Mouse (Mus musculus): ENCODE measurements around the gene Il6ra. TPM values are rescaled to one million over a fixed set of nuclear protein-coding genes. Genes with fewer than 3 reads are reported as not detected.
A peak's percentile ranks its signal among the peaks of the same experiment; 100 is the strongest.

Gene Il6ra
- polyA plus RNA-seq, 1 experiment from 2014 or later, result 1.1 TPM

DNA sequence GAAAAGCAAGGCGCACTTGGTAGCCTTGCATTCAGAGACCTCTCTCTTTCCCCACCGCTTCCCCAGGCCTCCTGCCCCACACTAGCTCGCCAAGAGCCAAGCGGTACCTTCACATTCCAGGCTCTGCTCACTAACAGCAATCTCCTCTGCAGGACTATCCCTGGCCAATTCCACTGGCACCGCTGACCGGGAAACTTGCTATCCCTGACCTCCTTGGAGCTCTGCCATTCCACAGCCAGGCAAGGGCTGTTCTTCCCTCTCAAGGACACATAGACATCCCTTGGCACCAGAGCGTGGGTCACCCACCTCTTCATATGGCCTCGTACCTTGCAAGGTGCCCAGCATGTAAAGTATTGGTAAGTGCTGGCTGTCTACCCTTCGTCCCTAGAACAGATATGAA lies 29.9 kb upstream of the Il6ra start:
- Histone ChIP-seq H3K27me3 (no peaks in the 10 kb centered on the region), H3K4me2 (no peak overlapping the region), H3K4me3 (replicated peaks) (no peak overlapping the region), H3K9me3 (replicated peaks) (no peaks in the 10 kb centered on the region), H3K4me1 (no peaks in the 10 kb centered on the region), H3K36me3 (peaks cover 97% of the 10 kb centered on the region), H3K27ac (no peak overlapping the region), H3K9ac (no peak overlapping the region)
- WGBS, result 92% methylated on average over 9 of the region's 9 CpGs
- ATAC-seq (replicated peaks; ENCODE audit: low FRiP score), result no peak

DNA sequence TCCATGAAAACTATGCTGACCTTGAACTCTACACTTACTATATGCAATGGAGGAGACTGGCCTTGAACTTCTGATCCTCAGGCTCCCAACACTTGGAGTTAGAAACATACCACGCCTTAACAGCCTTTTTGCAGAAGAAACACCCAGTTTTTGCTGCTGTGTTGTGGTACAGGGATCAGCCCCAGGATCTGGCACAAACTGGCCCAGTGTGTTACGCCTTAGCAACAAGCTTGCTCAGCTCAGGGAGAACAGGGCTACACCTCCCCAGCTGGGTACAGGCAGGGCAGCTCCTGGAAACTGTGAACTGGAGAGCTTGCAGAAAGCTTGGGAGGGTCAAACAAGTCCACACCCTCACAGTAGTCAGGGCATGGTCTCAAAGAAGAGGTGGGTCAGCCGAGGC lies 23.5 kb upstream of the Il6ra start:
- Histone ChIP-seq H3K9ac (no peak overlapping the region), H3K36me3 (peaks cover 44% of the 10 kb centered on the region), H3K27me3 (no peaks in the 10 kb centered on the region), H3K27ac (no peak overlapping the region), H3K9me3 (replicated peaks) (no peaks in the 10 kb centered on the region), H3K4me1 (no peaks in the 10 kb centered on the region), H3K4me2 (no peak overlapping the region), H3K4me3 (replicated peaks) (no peak overlapping the region)
- 90% methylated on average over 3 of the region's 3 CpGs for WGBS
- ATAC-seq (replicated peaks; ENCODE audit: low FRiP score), result no peak

DNA sequence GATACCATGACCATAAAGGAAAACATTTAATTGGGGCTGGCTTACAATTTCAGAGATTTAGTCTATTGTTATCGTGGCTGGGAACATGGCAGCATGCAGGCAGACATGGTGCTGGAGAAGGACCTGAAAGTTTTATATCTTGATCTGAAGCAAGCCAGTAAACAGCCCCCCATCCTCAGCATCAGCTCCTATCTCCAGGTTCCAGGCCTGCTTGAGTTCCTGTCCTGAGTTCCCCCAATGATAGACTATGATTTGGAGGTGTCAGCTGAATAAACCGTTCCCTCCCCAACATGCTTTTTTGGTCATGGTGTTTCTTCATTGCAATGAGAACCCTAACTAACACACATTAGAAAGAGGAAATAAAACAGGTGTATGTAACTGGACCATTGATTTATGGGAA lies 19.9 kb upstream of the Il6ra start:
- WGBS, result 90% methylated on average over 2 of the region's 2 CpGs
- ATAC-seq (replicated peaks; ENCODE audit: low FRiP score), result no peak

DNA sequence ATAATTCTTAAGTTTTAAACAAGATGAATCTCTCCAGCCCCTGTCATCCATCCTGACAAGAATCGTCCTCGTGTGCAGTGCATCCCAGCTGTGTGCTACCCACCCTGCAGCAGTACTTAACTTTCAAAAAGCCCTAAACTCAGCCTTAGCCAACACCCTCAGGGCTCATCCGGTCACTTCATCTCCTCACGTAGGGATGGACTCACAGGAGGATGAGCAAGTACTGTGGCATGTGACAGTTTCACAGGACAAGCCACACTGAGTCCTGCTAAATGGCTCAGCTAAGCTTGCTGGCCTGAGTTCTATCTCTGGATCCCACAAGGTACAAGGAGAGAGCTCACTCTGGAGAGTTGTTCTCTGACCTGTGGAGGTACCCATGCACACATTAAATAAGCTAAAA lies 16.0 kb upstream of the Il6ra start:
- H3K27ac ChIP-seq, result no peak overlapping the region
- H3K4me3 ChIP-seq (replicated peaks), result no peak overlapping the region
- no peaks in the 10 kb centered on the region for H3K4me1 ChIP-seq
- WGBS, result 59% methylated on average over 4 of the region's 4 CpGs
- no peaks in the 10 kb centered on the region for H3K27me3 ChIP-seq
- no peak overlapping the region for H3K9ac ChIP-seq
- no peaks in the 10 kb centered on the region for H3K36me3 ChIP-seq
- no peak for ATAC-seq (replicated peaks; ENCODE audit: low FRiP score)
- no peak overlapping the region for H3K4me2 ChIP-seq
- H3K9me3 ChIP-seq (replicated peaks), result no peaks in the 10 kb centered on the region

More for the DNA sequence above, 19.9 kb upstream of the Il6ra start:
- H3K36me3 ChIP-seq, result peaks cover 11% of the 10 kb centered on the region; the same call in 1 of the 2 replicates
- no peaks in the 10 kb centered on the region for H3K27me3 ChIP-seq
- no peak overlapping the region for H3K9ac ChIP-seq
- no peak overlapping the region for H3K4me2 ChIP-seq
- H3K4me1 ChIP-seq, result no peaks in the 10 kb centered on the region
- H3K9me3 ChIP-seq (replicated peaks), result no peaks in the 10 kb centered on the region
- H3K4me3 ChIP-seq (replicated peaks), result no peak overlapping the region
- H3K27ac ChIP-seq, result no peak overlapping the region

DNA sequence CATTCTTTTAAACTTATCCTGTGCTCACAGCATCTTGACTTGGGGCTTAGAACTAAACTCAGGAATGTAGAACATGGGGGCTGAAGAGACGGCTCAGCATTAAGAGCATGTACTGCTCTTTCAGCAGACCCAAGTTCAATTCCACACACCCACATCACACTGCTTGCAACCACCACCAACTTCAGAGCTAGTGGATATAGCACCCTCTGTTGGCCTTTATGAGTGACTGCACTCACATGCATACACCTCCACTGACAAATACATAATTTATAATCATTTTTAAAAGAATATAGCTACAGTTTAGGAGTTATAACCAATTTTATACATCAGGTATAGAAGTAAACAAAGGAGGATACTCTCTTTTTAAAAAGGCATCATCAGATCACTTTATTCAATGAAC lies 13.4 kb upstream of the Il6ra start:
- Histone ChIP-seq H3K4me1 (no peaks in the 10 kb centered on the region), H3K27ac (no peak overlapping the region), H3K4me2 (no peak overlapping the region), H3K9me3 (replicated peaks) (no peaks in the 10 kb centered on the region), H3K4me3 (replicated peaks) (no peak overlapping the region), H3K9ac (no peak overlapping the region), H3K36me3 (no peaks in the 10 kb centered on the region), H3K27me3 (no peaks in the 10 kb centered on the region)
- no peak for ATAC-seq (replicated peaks; ENCODE audit: low FRiP score)
- 100% methylated on average over 1 of the region's 1 CpGs for WGBS

DNA sequence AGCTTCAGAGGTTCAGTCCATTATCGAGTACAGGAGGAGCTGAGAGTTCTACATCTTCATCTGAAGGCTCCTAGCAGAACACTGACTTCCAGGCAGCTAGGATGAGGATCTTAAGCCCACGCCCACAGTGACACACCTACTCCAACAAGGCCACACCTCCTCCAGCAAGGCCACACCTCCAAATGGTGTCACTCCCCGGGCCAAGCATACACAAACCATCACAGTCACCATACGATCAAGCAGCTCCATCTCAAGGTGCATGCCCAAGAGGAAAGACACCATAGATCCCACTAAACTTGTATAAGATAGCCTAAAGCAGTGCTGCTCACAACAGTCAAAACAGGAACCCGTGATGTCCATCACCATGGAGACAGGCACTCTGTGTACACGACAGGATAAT lies 7.7 kb upstream of the Il6ra start:
- WGBS, result 67% methylated on average over 6 of the region's 6 CpGs
- no peaks in the 10 kb centered on the region for H3K36me3 ChIP-seq
- no peaks in the 10 kb centered on the region for H3K4me1 ChIP-seq
- no peak overlapping the region for H3K27ac ChIP-seq
- H3K4me3 ChIP-seq (replicated peaks), result no peak overlapping the region
- 0 out of 2 replicates have a peak, but pooled peaks cover 2% of the 10 kb centered on the region for H3K27me3 ChIP-seq
- no peaks in the 10 kb centered on the region for H3K9me3 ChIP-seq (replicated peaks)
- H3K9ac ChIP-seq, result no peak overlapping the region
- H3K4me2 ChIP-seq, result no peak overlapping the region
- no peak for ATAC-seq (replicated peaks; ENCODE audit: low FRiP score)

DNA sequence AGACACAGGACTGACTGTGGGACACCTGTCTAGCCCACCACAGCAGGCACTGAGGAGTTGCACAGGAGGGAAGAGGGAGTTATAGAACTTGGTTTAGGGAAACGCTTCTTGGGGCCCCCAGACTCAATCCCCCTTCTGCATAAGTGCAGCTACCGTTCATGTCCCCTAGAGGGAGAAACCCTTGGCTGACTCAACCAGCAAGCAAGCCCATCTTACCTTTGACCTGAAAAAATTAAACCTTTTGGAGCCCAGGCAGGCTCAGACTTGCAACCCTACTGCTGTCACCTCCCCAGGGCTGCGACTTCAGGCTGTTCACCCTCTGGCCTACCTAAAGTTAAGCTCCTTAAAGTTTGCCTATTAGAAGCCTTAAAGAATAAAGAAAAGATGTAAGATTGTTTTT lies 4.4 kb upstream of the Il6ra start:
- Histone ChIP-seq H3K4me2 (no peak overlapping the region), H3K27me3 (peaks cover 32% of the 10 kb centered on the region), H3K4me3 (replicated peaks) (no peak overlapping the region), H3K36me3 (no peaks in the 10 kb centered on the region), H3K27ac (no peak overlapping the region), H3K4me1 (peaks cover 14% of the 10 kb centered on the region), H3K9ac (no peak overlapping the region), H3K9me3 (replicated peaks) (no peaks in the 10 kb centered on the region)
- ATAC-seq (replicated peaks; ENCODE audit: low FRiP score), result no peak
- WGBS, result 53% methylated on average over 3 of the region's 3 CpGs

DNA sequence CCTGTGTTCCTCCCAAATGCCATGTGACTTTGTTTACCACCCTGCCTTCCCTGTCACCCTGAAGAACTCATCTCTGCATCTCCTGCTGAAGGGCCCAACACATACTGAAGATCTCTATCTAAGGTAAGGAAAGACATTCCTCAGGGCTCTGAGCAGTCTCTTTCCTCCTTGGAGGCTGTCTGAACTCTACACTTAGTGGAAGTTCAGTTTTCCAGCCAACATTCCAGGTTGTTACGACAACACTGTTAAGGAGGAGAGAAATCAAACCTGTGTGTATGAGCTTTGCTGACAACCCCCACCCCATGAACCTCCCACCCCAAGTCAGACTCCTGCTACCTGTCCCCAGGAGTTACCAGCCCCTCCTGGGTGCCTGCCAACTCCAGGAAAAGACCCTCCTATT lies 3.6 kb upstream of the Il6ra start:
- Histone ChIP-seq H3K4me1 (peaks cover 17% of the 10 kb centered on the region), H3K4me2 (no peak overlapping the region), H3K9me3 (replicated peaks) (no peaks in the 10 kb centered on the region), H3K27ac (no peak overlapping the region), H3K27me3 (peaks cover 38% of the 10 kb centered on the region), H3K36me3 (no peaks in the 10 kb centered on the region), H3K9ac (no peak overlapping the region), H3K4me3 (replicated peaks) (no peak overlapping the region)
- WGBS, result 57% methylated on average over 1 of the region's 1 CpGs
- no peak for ATAC-seq (replicated peaks; ENCODE audit: low FRiP score)

DNA sequence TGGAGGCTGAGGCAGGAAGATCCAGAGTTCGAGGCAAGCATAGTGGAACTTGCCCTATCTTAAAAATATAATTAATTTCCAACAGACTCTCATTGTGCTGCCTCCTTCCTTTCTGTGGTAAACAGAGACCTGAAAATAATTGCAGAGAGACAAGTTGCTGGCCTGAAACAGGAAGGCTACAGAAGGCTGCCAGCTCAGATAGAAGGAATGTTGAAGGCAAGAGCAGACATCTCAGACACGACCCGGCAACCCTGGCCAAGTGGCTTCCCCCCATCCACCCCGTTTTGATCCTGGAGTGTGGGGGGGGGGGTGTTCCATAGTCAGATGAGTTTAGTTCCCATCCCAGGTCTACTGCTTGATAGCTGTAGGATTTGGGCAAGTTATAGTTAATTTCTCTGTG lies 1.7 kb upstream of the Il6ra start:
- Histone ChIP-seq H3K4me2 (no peak overlapping the region), H3K27me3 (peaks cover 48% of the 10 kb centered on the region), H3K4me1 (peaks cover 18% of the 10 kb centered on the region), H3K9ac (no peak overlapping the region), H3K4me3 (replicated peaks) (no peak overlapping the region), H3K36me3 (no peaks in the 10 kb centered on the region), H3K27ac (no peak overlapping the region), H3K9me3 (replicated peaks) (no peaks in the 10 kb centered on the region)
- ATAC-seq (replicated peaks; ENCODE audit: low FRiP score), result no peak
- WGBS, result 81% methylated on average over 4 of the region's 4 CpGs

DNA sequence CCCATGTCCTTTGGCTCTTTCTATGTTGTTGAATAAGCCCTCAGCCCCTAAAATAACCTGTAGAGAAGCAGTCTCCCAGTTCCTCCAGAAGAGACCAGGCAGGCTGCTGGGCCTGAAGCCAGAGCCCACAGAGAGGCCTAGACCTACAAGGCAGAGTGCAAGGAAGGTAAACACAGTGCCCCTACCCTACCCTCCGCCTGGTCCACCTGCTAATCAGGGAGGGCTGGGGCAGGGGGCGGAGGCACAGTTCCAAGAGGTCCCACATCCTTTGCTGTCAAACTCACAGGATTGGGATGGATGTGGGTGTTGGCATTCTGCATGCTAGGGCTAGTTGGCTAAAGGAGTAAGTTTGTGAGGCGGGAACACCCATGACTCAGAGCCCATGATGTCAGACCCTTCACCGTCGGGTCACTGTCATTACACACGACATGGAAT lies 871 bp downstream of the Il6ra start:
- WGBS, result 32% methylated on average over 6 of the region's 6 CpGs
- no peaks in the 10 kb centered on the region for H3K36me3 ChIP-seq
- 0 out of 2 replicates have a peak, but pooled peaks have one; percentile 7 for ATAC-seq (replicated peaks; ENCODE audit: low FRiP score)
- peak overlapping the region; percentile 99 for H3K4me2 ChIP-seq
- H3K9me3 ChIP-seq (replicated peaks), result no peaks in the 10 kb centered on the region
- H3K27me3 ChIP-seq, result peaks cover 48% of the 10 kb centered on the region
- peak overlapping the region; percentile 51 for H3K4me3 ChIP-seq (replicated peaks)
- peaks cover 21% of the 10 kb centered on the region for H3K4me1 ChIP-seq
- no peak overlapping the region for H3K27ac ChIP-seq
- H3K9ac ChIP-seq, result no peak overlapping the region

DNA sequence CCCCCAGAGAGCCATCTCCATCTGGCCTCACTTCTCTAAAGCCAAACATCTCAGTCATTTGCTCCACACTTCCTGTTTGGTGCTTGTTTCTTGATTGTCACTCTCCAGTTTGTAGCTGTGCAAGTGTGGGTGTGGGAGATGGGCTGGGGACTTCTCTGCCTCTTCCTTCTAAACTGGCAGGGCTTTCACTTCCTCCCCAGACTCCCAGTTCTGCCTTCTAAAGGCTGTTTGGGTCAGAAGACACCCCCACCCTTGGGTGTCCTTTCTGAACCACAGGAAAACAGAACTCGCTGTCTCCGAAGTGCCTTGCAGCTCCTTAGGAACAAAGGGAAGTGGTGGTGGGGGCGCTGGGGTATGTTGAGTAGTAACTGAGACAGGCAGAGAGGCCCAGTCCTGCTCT lies 1.8 kb downstream of the Il6ra start:
- no peak for ATAC-seq (replicated peaks; ENCODE audit: low FRiP score)
- Histone ChIP-seq H3K27ac (no peak overlapping the region), H3K4me1 (peaks cover 21% of the 10 kb centered on the region), H3K4me2 (no peak overlapping the region), H3K4me3 (replicated peaks) (no peak overlapping the region), H3K27me3 (peaks cover 48% of the 10 kb centered on the region), H3K9me3 (replicated peaks) (no peaks in the 10 kb centered on the region), H3K36me3 (no peaks in the 10 kb centered on the region), H3K9ac (no peak overlapping the region)
- WGBS, result 83% methylated on average over 3 of the region's 3 CpGs

DNA sequence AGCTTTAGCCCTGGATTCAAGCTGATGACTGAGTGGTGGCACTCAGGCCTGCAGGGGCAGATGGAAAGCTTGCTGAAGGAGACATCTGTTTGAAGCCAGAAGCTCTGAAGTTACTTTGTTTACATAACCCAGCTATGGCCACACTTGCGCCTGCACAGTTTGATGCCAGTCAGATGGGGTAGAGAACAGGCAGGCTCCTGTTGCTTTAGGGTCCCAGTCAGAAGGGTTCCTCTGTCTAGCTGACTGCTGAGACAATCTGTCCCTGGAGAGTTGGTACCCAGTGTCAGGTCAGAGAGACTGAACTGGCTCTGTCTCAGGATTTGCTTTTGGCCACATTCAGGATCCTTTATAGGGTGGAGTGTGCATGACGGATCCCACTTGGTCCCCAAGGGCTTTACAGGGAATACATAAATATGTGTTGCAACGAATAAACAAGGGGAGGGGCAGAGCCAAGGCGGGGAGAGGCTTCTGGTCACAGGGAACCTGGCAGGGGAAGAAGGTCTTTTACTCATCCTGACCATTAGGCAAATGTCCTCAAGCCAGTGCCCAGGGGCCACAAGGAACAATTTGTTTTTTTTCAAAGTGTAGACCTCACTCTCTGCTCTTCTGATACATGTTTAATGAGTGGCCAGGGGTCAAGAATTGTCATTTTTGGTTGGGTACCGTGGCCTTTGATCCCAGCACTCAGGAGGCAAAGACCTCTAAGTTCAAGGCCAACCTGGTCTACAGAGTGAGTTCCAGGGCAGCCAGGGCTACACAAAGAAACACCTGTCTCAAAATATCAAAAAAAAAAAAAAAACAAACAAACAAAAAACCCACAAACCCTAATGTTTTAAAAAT lies 3.1 kb downstream of the Il6ra start:
- peaks cover 40% of the 10 kb centered on the region for H3K27me3 ChIP-seq
- no peaks in the 10 kb centered on the region for H3K9me3 ChIP-seq (replicated peaks)
- WGBS, result 56% methylated on average over 5 of the region's 5 CpGs
- no peak overlapping the region for H3K9ac ChIP-seq
- H3K36me3 ChIP-seq, result no peaks in the 10 kb centered on the region
- ATAC-seq (replicated peaks; ENCODE audit: low FRiP score), result no peak
- H3K4me3 ChIP-seq (replicated peaks), result no peak overlapping the region
- no peak overlapping the region for H3K4me2 ChIP-seq
- H3K4me1 ChIP-seq, result peaks cover 21% of the 10 kb centered on the region
- H3K27ac ChIP-seq, result no peak overlapping the region

DNA sequence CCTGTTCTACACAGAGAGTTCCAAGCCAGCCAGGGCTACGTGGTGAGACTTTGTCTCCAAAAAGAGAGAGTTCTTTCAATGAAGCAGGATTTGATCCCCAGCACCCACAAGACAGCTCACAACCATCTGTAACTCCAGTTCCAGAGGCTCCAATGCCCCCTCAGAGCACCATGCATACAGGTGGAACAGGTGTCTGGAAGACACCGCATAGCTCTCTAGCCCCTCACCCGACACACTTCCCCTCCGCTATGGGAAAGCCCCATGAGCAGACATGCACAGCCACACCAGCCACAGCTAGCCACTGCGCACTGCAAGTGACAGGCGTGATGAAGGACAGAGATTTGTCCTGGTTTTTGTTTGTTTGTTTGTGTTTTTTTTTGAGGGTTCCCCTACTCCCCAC lies 4.2 kb downstream of the Il6ra start:
- peaks cover 21% of the 10 kb centered on the region for H3K4me1 ChIP-seq
- 81% methylated on average over 6 of the region's 6 CpGs for WGBS
- no peak overlapping the region for H3K9ac ChIP-seq
- H3K27ac ChIP-seq, result no peak overlapping the region
- no peak overlapping the region for H3K4me2 ChIP-seq
- no peaks in the 10 kb centered on the region for H3K9me3 ChIP-seq (replicated peaks)
- H3K4me3 ChIP-seq (replicated peaks), result no peak overlapping the region
- ATAC-seq (replicated peaks; ENCODE audit: low FRiP score), result no peak
- H3K36me3 ChIP-seq, result no peaks in the 10 kb centered on the region
- H3K27me3 ChIP-seq, result peaks cover 30% of the 10 kb centered on the region

All from kidney, embryonic 15.5 days (tissue).